Mouse (Mus musculus) telencephalon, adult 2 months (tissue): ENCODE data around the gene Sp9.

Experiments used
- DNase-seq: peaks from one replicate; pipeline ENCODE4 v3.0.0-alpha.2; 2011; ENCODE audit warnings: low read depth, low spot score

Gene Sp9

GRCm38 (mm10) chr2:73271459-73272161, at the start of gene Sp9:
TSS of gene Sp9 (plus strand) at chr2:73271925.
- no peak for DNase-seq

DNA sequence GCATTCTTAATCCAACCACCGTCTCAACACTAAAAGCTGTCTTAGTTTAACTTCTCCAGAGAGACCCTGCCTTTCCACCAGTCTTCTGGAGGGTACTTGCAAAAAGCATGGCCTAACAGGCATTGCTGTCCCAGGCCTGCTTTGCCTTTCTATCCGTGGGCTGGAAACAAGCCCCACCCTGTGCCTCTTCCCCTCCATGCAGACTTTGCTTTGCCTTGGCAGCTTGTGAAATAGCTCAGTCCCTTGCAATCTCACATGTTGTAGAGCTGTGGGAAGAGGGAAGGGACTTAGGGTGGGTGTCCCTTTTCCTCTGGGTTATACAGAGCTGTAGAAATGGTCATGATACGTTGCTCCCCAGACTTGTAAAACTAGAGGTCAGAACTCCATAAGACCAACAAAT, 40.6 kb upstream of the Sp9 start:
- no peak for DNase-seq

DNA sequence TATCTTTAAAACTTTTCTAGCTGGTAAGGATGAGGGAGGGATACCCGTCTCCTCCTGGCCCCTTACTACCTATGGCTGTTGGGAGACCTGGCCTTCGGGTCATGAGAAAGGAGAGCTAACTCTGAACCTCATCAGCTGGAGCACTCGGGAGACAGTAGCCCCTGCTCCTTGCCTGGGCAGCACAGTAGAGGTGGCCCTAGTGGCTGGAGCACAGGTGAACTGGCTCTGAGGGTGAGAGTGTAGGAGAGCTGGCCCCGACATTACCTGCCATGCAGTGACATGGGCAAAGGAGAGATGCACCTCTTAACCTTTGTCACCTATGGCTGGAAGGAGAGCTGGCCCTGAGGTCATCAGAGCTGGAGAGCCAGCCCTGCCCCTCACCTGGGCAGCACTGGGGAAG, 30.4 kb upstream of the Sp9 start:
- DNase-seq: no peak

- no peak for DNase-seq
Observed at GRCm38 (mm10) chr2:73248701-73249100, 23.0 kb upstream of the Sp9 start.

DNA sequence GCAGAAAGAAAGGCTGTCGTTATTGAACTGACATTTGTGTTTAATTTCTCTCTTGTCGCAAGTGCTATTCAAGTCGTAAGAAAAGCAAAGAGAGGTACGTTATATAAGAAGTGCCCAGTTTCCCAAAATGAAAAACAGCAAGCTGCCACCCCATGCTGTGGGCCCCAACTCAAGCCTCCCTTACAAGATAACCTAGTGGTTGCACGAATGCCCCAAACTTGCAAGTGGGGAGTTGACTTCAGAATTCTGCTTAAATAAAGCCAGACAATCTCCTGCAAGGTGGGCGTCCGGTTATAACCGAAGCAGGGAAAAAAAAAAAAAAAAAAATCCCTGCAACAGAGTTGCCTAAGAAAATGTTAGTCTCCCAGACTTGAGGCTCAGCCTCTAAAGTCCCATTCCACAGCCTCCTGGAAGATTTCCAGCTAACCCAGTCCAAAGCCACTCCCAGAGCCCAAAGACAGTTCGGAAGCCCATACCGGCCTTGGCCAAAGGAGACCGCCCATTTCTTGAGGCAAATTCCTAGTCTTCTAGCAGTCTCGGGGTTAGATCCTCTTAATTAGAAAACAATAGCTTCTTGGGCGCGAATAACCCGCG, 8.5 kb upstream of the Sp9 start:
- DNase-seq: no peak

DNA sequence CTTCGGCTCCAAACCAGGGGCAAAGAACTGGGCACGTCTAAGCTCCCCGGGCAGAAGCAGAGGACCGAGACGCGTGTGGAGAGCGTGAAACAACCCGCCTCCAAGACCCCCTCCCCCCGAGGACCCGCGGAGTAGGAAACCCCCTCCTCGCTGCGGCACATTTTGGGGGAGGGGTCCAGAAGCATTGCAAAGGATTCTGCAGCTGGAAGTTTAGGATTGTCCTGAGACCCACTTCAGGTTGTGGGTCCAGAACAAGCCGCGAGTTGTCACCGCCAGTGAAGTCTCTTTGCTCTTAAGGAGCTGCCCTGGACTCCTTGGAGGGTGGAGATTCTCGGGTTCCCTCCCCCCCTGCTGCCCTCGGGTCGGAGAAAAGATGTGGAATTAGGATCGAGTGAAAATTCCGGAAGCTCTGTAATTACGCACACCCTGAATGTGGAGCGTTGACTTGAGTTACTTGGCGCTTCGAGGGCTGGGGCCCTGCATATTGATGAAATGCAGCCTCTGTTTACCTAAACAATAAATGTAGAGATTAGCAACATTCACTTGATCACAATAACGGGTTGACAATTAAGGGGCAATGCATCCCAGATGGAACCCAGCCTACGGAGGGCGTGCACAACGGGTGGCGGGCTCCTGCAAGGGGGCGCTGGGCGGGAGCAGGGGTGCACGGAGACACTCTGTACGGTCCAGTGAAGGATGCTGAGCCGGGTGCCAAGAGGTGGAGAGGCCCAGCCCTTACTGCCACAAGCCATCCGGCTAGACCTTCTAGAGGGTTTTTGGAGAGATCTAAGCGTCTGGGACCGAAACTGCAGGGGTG, 7.7 kb upstream of the Sp9 start:
- DNase-seq: no peak

DNA sequence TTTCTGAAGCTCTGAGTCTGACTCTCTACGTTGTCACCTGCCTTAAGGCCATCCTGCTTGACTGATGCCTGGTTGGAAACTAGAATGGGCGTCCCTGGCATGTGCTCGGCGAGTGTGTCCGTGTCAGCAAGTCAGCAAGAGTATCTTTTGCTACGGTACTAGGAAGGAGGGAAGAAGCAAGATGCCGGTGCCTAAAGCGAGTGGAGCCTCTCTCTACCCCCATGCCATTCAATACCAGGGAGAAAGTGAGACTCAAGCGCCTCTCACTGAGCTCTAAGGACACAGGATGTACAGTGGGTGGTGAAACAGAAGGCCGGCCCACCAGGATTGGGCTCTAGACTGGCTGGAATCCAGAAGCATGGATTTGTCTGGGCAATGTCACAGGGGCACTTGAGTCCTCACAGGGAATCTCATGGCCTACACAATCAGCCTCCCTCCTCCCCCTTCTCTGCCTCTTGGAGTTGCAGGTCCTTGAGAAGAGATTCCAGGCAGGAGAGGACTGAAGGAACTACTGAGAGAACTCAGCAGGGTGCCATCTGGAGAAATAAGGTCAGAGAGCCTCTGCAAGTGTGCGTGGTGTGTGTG, 7.0 kb upstream of the Sp9 start:
- DNase-seq: no peak

DNA sequence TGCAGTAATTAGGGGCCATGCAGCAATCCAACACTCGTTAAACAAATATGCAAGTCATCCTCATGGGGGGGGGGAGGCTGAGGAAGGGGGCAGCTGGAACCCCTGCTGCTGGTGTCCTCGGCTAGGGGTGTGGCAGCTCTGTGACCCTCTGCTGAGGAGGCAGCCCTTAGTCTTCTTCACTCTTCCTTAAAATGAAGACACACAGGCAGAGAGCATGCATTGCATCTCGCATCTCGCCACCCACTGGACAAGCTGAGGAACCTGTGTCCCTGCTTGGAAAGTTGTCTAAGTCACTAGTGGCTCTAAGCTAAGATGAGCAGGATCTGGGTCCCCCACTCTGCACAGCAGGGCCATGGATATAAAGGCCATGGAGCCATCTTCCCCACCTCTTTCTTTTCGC, 5.7 kb upstream of the Sp9 start:
- DNase-seq: no peak

DNA sequence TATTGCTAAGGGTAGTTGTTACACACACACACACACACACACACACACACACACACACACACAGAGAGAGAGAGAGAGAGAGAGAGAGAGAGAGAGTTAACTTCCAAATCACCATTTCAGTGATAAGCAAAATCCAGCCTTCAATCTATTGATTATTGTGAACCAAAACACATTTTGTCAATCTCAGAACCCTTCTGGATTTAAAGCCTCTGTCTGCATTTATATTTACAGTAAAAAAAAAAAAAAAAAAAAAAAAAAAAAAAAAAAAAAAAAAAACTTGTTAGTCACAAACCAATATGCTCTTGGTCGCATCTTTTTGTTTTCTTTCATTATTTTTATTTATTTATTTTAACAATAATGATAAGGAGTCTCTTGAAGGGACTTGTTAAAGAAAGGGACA, 5.1 kb upstream of the Sp9 start:
- no peak for DNase-seq

GRCm38 (mm10) chr2:73267231-73267630, 4.5 kb upstream of the Sp9 start:
- DNase-seq: no peak

DNA sequence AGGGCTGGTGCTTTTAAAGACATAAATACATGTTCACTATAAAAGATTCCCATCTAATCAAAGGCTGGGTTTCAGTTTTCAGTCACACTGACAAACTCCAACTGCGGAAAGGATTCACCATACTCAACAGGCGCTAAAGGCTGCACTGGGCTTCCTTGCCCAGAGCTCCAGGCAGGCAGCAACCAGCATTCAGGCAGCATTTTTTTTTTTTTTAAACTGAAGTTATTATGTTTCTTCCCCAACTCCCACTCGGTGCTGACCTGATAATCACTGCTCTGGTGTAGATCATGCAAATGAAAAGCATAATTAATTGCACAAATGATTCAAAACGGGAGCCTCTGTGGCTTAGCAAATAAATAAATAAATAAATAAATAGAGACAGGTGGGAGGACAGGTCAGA, 3.9 kb upstream of the Sp9 start:
- no peak for DNase-seq

- no peak for DNase-seq
Observed at GRCm38 (mm10) chr2:73268281-73268680, 3.4 kb upstream of the Sp9 start.

DNA sequence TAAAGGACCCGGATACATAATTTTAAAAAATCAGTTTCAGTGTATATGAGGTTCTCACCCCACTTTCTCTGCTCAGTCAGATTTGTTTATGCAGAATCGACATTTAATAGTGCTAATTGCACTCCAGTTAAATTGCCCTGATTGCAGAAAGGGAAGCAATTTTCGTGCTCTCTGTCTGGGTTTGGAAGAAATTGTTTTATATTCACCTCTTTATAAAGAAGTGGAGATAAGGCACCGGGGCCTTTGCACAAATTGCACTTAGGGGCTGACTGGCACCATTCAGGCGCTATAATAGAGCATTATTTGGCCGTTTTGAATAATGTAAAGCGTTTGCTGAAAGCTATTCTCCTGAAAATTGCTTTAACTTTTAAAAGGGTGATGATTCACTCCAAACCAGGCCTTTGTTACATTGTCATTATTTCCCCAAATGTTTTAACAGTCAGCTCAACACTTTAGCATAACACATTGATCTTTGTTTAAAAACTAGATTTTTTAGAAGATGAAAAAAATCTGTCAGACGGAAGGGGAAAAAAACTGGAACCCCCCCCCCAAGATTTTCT, 2.8 kb upstream of the Sp9 start:
- DNase-seq: no peak

DNA sequence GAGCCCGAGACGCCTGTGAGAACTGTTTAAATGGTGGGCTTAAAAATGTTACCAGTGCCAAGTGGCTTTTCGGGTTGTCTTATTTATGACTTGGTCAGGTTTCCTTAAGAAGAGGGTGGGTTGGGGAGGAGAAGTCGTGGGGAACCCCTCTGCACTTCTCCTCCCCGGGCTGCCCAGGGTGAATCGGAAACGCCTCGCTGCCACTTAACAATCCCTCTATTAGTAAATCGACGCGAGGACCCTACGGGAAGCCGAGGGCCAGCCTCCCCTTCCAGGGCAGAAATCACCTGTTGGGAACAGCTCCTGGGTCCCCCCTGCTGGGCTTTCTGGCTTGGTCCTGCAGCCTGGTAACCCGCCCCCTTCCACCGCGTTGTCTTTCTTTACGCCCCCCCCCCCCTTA, 2.1 kb upstream of the Sp9 start:
- no peak for DNase-seq

- DNase-seq: no peak
Observed at GRCm38 (mm10) chr2:73270071-73270592, 1.6 kb upstream of the Sp9 start.

- no peak for DNase-seq
Observed at GRCm38 (mm10) chr2:73270593-73271458, 899 bp upstream of the Sp9 start.

- DNase-seq: no peak
Observed at GRCm38 (mm10) chr2:73272351-73273248, 875 bp downstream of the Sp9 start.

GRCm38 (mm10) chr2:73273249-73274118, 1.8 kb downstream of the Sp9 start:
- no peak for DNase-seq
